Mouse (Mus musculus) testis, postnatal 10 days (tissue): ENCODE data around the gene Tjp3.

Experiments used
- DNase-seq: peaks from one replicate; pipeline ENCODE4 v3.0.0; 2021; ENCODE audit warnings: low spot score

Tjp3 gene

GRCm38 (mm10) chr10:81298369-81299100 lies 7.2 kb upstream of the Tjp3 start:
- no peak for DNase-seq

GRCm38 (mm10) chr10:81297845-81298244 lies 6.5 kb upstream of the Tjp3 start:
- no peak for DNase-seq

- DNase-seq, result no peak
These were observed 5.9 kb upstream of the Tjp3 start for GRCm38 (mm10) chr10:81297246-81297645.

GRCm38 (mm10) chr10:81295185-81295584 lies 3.8 kb upstream of the Tjp3 start:
- DNase-seq, result no peak

GRCm38 (mm10) chr10:81294442-81294841 lies 3.1 kb upstream of the Tjp3 start:
- DNase-seq, result no peak

GRCm38 (mm10) chr10:81293334-81294030 lies 2.1 kb upstream of the Tjp3 start:
- no peak for DNase-seq

- DNase-seq, result peak; percentile 99
These were observed 1.4 kb upstream of the Tjp3 start, which contains the start of gene Pip5k1c for GRCm38 (mm10) chr10:81292554-81293333. Pip5k1c (plus strand) TSS chr10:81292963.

- no peak for DNase-seq
These were observed 502 bp downstream of the Tjp3 start for GRCm38 (mm10) chr10:81290698-81291460.

- DNase-seq, result no peak
These were observed 1.6 kb downstream of the Tjp3 start for GRCm38 (mm10) chr10:81289811-81290210.

GRCm38 (mm10) chr10:81289278-81289677 lies 2.1 kb downstream of the Tjp3 start:
- peak; percentile 79 for DNase-seq

GRCm38 (mm10) chr10:81288601-81289000 lies 2.8 kb downstream of the Tjp3 start:
- DNase-seq, result peak; percentile 79

- DNase-seq, result peak; percentile 88
These were observed 3.7 kb downstream of the Tjp3 start for GRCm38 (mm10) chr10:81287513-81288157.

GRCm38 (mm10) chr10:81286586-81286985 lies 4.8 kb downstream of the Tjp3 start:
- DNase-seq, result no peak

GRCm38 (mm10) chr10:81285694-81286450 lies 5.5 kb downstream of the Tjp3 start:
- peak; percentile 97 for DNase-seq

- DNase-seq, result no peak
These were observed 6.7 kb downstream of the Tjp3 start for GRCm38 (mm10) chr10:81284719-81285118.

GRCm38 (mm10) chr10:81284189-81284588 lies 7.2 kb downstream of the Tjp3 start:
- DNase-seq, result no peak

GRCm38 (mm10) chr10:81279496-81279895 lies 11.9 kb downstream of the Tjp3 start:
- no peak for DNase-seq

- no peak for DNase-seq
These were observed 13.7 kb downstream of the Tjp3 start for GRCm38 (mm10) chr10:81277676-81278075.

GRCm38 (mm10) chr10:81273842-81274241 lies 17.5 kb downstream of the Tjp3 start:
- no peak for DNase-seq

GRCm38 (mm10) chr10:81272356-81272755 lies 19.0 kb downstream of the Tjp3 start:
- DNase-seq, result no peak
